Mouse (Mus musculus) hindbrain, embryonic 16.5 days (tissue): ENCODE results near the gene Ubc. TPM values are rescaled to one million over a fixed set of nuclear protein-coding genes. Genes with fewer than 3 reads are reported as not detected.

ENCODE experiments used
- polyA plus RNA-seq: library from polyadenylated mRNA; unstranded; fragments of >200 nt; fragmentation: Nextera tagmentation; extraction: Ambion mirVana; gene quantifications from 2 replicates; pipeline ENCODE4 v1.2.1, GENCODE M21; 2015

Gene Ubc
- polyA plus RNA-seq, 1 experiment from 2014 or later = 1,508 TPM

Other genes starting within 250 kb of the Ubc start
- gene Ncor2, start 211.0 kb downstream of the Ubc start, polyA plus RNA-seq = 23.3 and 26.2 TPM in 2 replicates
- 55.3 and 62.6 TPM in 2 replicates for gene Scarb1, start 49.1 kb downstream of the Ubc start, polyA plus RNA-seq
- gene Gm10382, start 880 bp downstream of the Ubc start, polyA plus RNA-seq = 0.45 and 0.55 TPM in 2 replicates
- 10.2 and 12.0 TPM in 2 replicates for gene Dhx37, start 43.9 kb upstream of the Ubc start, polyA plus RNA-seq
- gene Bri3bp, start 51.4 kb upstream of the Ubc start, polyA plus RNA-seq = 40.2 and 42.5 TPM in 2 replicates
- 113 and 123 TPM in 2 replicates for gene Aacs, start 85.6 kb upstream of the Ubc start, polyA plus RNA-seq
- gene Tmem132b, start 141.6 kb upstream of the Ubc start, polyA plus RNA-seq = 3.9 and 4.2 TPM in 2 replicates